Mouse (Mus musculus): Measurements from ENCODE around the gene Vpreb1.
"Not testable (repeated sequence)": the region's sequence is repeated elsewhere in the genome, so short reads cannot be mapped to it uniquely, and the experiment has no call there.

Gene Vpreb1

DNA sequence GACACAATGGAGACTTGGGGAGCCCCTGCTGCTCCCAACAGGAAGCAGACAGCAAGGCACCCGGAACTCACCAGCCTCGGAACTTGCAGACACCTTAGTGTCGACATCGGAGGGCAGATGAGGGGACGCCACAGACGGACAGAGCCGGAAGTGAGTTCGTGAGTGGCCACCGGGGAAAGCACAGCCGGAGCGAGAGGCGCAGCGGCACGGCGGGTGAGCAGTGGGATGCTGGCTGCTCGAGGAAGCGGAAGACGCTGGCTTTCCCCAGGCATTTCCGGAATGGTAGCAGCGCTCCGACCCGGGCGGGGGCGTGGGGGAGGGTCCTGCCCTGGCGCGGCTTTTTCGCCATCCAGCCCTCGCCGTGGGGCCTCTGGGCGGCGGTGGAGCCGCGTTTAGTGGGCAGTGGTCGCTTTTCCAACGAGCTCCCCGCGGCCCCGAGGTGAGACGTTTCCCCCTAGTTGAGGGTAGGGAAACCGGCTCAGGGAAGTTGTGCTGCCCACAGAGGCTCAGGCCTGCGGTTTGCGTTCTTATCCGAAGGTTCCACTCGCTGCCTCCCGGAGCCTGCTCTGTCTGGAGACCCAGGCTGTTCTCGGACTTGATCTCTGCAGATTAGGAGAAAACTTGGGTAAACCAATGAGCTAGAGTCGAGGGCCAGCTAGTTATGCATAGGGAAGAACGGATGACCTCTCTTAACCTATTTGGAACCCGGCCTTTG lies at the start of gene Vpreb1, which contains the start of gene Top3b:
Vpreb1 (minus strand) TSS at position 227 of the 715 bp plus-strand sequence.
Top3b (plus strand) TSS at position 120 of the 715 bp plus-strand sequence.
- peak; percentile 95 for DNase-seq (ENCODE audit: low read depth)

DNA sequence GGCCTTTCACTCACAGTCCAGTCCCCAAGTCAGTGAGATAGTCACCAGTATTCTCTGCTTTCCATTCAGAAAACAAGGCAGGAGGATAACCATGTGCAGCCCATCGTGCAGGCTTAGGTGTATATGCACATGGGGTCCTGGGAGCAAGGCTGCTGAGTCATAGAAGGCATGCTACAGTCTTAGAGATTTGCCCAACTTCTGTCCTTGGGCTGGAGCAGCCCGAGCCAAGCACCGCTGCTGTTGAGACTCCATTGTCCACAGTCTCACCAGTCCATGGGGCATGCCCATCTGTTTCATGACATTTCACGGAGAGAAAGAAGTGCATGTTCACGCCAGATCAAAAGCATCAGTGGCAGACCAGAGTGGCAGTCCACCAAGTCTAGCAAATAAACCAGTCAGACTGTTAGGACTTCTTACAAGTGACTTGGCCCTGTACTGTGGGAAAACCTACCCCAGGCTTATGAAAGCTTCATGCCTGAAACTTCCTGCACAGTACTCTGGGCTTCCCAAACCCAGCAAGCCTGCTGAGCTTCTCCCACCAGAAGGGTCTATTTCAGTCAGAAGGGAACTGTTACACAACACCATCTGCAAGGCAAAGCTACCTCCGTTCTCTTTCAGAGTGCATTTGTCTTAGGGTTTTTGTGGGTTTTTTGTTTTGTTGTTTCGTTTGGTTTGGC lies 47.9 kb upstream of the Vpreb1 start:
- DNase-seq (ENCODE audit: low read depth) = no peak

DNA sequence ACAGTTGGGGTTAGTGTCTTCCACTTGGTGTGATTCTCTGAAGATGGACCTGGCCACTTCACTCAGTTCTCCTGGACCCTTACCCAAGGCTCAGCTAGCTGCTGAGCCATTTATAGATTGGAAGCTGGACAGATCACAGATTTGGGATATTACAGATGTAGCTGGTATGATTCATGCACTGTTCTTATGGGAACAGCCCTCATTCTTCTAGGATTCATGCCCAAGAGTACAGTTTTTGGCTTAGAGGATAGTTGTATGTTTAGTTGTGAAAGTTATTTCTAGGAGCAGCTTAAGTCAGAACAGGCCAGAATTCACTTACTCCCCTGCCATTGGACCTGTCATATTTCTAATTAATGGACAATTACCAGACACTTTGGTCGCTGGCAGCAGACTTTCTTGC lies 42.8 kb upstream of the Vpreb1 start:
- no peak for DNase-seq (ENCODE audit: low read depth)

DNA sequence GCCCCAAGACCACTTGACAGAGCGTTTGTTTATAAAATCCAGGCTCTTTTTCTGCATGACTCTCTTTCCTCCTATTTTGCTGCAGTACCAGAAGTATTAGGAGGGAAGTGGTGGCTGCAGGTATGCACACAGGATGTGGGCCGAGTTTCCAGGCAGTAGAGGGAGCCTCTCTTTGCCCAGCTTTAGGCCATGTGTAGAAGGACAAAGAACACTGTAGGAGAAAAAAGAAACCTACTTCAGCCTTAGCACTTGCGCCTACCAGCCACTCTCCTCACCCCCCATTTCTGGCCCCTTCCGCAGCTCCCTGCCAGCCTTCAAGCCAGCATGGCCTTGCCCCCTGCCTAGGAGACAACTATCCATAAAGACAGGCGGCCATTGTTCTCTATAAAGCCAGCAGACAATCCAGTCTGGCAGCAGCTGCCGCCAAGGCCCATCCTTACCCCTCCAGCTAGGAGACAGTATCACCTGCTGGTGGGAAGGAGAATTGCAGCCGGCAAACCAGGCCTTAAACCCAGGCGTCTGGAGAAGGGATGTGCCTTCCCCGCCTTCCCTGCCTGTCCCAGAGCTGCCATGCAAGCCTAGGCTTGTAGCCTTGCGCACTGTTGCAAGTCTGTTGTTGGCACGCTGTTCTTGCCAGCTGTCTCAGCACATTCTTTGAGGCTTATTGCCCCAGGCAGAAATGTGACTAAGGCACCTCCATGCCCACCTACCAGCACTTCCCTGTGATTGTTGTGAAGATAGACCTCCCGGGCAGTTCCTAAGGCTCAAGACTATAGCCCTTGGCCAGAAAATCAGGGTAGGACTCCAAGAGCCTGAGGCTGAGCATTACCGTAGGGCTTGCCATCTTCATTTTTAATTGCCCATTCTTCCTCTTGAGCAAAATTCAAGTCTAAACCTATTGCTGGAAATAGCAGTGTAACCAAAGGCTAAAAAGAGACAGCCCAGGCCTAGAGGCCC lies 41.3 kb upstream of the Vpreb1 start:
- peak; percentile 81 for DNase-seq (ENCODE audit: low read depth)

DNA sequence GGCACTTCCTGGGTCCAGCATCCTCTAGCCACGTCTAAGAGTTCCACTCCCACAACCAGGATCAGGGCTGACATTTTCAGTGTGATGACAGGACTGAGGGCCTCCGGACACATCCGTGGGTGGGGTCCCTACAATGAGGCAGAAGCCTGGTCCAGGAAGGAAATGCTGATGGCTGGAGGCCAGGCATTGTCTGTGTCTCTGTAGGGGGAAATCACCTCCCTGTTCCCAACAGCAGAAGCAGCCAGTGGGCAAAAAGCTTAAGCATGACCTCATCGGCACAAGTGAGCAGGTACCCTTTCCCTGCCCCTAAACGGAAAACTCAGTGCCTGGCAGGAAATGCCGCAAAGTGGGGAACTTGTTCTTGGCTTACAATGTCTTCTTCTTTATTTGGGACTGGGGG lies 37.2 kb upstream of the Vpreb1 start:
- no peak for DNase-seq (ENCODE audit: low read depth)

DNA sequence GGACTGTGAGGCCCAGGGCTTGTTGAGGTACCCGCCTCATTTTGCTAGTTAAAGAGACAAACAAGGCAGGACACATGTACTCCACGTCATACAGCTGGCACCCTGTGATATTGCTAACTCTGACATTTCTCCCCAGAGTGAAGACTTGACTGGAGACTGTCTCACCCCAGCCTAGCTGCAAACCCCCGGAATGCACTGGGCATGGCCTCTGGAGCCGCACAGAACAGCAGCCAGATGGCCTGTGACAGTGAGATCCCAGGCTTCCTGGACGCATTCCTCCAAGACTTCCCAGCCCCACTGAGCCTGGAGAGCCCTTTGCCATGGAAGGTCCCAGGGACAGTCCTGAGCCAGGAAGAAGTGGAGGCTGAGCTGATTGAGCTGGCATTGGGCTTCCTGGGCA lies 32.5 kb upstream of the Vpreb1 start:
- no peak for DNase-seq (ENCODE audit: low read depth)

DNA sequence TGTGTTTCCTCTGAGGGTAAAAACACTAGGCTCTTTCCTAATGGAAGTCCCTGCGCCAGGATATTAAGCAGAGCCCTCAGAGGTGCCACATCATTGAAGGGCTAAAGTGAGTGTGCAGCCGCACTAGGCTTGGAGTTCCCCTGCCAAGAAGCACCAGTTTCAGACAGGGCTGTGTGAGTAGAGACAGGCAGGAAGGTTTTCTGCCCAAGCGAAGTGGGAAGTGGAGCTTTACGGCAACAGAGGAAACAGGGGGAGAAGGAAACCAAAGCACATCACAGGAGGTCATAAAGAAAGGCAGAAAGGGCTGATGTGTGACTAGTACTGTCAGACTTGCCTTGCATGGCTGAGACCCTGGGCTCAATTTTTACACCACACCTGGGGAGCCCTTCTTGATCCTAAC lies 31.7 kb upstream of the Vpreb1 start:
- DNase-seq (ENCODE audit: low read depth) = no peak

DNA sequence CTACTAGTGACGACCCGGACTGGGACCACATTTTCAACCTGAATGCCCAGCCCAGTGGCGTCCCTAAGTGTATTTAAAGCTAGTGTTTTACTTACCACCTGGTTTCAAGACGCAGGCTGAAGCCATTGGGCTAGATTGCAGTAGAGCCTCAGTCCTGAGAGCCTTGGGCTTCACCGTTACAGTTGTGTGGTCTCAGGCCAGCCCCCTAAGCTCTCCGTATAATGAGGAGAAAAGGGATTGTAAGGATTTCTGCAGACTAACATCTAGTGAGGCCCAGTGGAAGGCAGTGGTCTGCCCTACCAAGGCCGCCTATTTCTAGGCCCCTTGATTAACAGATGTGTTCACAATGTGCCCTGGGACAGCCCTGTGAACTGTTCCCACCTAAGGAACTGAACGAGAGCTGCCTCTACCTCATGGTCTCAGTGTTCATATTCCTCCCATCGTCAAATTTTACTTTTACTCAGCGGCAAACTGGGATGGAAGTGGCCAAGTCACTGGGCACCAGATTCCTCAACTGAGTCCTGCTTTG lies 26.5 kb upstream of the Vpreb1 start:
- DNase-seq (ENCODE audit: low read depth) = no peak

DNA sequence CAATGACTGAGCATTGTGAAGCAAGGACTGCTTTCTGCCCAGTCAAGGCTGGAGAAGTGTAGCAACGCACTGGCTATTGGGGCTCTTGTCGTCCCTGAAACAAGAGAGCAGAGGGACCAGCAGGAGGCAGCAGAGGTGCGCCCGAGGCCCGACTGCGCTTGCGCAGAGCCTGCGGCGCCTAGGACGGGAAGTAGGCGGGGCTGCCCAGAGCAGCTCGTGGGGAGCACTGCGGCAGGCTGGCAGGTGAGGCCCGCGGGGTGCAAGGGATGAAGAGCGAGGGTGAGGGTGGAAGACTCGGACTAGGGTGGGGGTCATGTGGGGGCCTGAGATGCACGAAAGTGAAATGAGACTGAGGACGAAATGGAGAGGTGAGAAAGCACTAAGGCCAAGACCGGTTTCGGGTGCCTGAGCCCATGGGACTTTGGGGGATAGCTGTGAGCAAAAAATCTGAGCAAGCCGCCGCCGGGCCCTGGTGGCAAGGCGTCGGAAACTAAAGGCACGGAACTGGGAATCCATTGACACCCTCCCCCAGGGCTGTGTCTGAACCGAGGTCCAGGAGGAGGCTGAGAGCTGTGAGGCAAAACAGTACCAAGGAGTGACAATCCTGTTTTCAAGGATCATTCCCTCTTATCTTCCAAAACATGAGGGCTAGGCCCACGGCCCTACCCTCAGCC lies 25.9 kb upstream of the Vpreb1 start, which contains the start of gene Ppm1f:
Ppm1f (plus strand) TSS at position 88 of the 674 bp plus-strand sequence.
- DNase-seq (ENCODE audit: low read depth) = peak; percentile 98

DNA sequence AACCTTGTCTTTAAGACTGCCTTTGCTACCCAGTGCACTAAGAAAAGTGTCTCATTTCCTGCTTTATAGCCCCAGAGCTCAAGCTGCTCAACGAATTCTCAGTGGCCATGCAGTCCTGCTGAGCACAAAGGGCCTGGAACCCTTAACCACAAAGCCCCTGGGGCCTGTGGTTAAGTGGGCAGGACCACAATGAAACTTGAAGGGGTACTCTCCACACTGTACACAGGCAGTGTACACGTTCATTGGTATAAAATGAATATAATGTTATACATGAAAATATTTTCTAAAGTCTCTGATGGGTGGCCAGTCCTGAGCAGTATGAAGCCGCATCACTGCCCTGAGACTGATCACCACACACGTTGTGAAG lies 25.4 kb upstream of the Vpreb1 start:
- no peak for DNase-seq (ENCODE audit: low read depth)

DNA sequence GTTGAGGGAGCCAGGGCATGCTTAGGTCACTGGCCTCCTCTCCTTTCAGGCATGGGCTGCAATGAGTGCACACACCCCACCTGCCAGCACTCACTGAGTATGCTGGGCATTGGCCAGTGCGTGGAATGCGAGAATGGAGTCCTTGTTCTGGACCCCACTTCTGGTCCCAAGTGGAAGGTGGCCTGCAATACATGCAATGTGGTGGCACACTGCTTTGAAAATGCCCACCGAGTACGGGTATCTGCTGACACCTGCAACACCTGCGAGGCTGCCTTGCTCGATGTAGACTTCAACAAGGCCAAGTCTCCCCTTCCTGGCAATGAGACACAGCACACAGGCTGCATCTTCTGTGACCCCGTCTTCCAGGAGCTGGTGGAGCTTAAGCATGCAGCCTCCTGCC lies 21.7 kb upstream of the Vpreb1 start:
- DNase-seq (ENCODE audit: low read depth) = no peak

DNA sequence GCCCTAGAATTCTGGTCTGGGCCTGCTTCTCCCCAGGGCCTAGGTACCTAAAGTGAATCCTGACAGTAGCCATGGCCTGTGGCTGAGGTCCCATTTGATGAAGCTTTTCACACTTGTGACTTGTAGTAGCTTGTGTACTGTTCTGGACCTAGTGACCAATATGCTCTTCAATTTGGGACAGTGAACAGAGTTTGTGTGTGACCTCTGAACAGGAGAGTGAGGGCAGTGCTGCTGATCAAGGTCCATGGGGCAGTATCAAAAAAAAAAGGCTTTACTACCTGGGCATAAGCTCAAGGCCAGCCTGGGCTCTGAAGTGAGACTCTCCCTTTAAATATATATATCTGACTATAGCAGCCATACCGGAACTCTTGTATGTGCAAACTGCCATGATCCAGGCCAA lies 17.7 kb upstream of the Vpreb1 start:
- DNase-seq (ENCODE audit: low read depth) = no peak

DNA sequence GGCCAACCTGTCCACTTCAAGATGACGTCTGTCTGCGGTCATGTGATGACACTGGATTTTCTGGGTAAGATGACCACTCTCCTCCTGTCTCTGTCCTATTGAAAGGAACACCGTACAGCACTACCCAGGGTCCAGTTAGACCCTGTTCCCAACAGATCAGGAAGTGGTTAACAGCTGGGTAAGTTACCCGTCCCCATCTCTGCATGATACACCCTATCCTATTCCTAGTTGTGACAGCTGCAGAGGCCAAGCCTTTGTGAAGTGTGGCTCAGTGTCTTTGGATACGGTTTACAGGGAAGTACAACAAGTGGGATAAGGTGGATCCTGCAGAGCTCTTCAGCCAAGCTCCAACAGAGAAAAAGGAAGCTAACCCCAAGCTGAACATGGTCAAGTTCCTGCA lies 8.4 kb upstream of the Vpreb1 start:
- no peak for DNase-seq (ENCODE audit: low read depth)

DNA sequence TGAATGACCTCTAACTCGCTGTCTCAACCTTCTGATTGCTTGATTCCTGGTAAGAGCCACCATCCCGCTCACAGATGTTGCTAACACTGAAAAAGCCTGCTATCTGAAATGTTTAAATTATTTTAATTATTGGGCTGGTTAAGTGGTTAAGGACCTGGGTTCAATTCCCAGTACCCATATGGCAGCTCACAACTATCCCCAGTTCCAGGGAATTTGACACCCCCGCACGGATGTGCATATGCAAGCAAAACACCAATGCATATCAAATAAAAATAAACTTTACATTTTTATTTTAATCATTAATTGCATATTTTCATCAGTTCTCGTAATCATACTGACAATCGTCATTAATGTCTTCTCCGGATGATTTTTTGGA lies 414 bp downstream of the Vpreb1 start:
- no peak for DNase-seq (ENCODE audit: low read depth)

DNA sequence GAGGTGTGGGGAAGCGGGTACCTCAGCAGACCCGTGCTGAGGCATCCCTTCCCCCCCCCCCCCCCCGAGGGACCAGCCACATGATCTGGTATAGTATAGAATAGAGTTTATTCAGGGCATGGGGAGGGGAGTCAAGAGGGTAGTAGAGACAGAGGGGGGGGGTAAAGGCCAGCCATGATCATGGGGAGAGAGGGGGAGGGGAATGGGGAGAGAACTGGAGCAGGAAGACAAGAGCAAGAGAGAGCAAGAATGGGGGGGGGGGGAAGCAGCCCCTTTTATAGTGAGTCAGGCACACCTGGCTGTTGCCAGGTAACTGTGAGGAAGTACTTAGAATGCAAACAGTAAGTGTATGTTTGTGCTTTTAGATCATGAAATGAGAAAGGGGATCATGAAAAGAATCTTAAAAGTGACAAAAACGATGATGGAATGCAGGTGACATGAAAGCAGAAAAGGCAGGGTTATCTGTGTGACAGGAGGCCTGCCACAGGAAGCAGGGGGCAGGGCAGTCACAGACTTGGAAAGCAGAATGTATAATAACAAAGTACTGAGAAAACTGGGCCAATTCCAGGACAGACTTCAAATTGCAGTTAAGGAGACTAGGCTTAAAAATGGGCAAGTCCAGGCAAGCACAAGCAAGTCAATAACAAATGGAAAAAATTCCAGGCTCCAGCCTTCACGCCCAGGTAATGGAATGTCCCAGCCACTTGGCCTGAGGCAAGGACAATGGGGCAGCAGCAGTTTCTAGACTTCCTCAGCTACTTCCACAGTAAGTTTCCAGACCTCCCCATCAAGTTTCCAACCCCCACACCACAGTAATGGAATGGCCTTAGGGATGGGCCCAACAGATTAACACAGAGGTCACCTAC lies 4.7 kb downstream of the Vpreb1 start:
- DNase-seq (ENCODE audit: low read depth) = peak; percentile 70

DNA sequence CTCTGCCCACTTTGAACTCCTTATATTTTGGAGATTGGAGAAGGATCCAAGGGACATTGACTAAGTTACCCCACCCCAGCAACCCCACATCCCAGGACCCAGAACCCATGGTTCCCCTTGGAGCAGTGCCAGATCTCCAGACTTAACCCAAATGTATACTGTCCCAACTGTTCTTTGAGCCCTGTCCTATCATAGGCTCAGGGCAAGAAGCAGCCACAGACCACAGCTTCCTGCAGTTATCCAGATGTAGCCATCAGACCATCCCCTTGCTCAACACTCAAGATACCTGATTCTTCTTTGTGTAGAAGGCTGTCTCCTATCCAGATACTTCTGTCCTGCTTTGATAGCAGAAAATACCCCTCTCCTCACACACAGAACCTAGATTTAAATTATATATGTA lies 5.4 kb downstream of the Vpreb1 start:
- DNase-seq (ENCODE audit: low read depth) = peak; percentile 28

DNA sequence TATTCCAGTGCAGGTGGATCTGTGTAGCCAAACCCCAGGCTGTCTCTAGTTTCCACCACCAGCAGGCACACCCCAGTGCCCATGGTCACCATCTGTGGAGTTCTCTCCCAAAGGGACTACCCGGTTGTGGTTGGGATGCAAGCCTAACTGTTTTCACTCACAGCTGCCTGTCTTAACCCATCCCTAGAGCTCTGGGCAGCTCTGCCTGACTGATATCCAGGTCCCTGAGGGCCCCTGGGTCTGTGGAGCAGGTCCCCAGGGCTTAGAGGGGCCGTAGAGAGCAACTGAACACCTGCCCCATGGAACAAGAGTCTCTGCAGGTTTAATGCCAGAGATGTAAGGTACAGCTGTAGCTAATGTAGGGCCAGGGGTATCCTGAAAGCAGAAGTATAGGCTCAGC lies 6.7 kb downstream of the Vpreb1 start, which contains the start of gene Igll1:
Igll1 (minus strand) TSS at position 8 of the 400 bp plus-strand sequence.
- DNase-seq (ENCODE audit: low read depth) = no peak

DNA sequence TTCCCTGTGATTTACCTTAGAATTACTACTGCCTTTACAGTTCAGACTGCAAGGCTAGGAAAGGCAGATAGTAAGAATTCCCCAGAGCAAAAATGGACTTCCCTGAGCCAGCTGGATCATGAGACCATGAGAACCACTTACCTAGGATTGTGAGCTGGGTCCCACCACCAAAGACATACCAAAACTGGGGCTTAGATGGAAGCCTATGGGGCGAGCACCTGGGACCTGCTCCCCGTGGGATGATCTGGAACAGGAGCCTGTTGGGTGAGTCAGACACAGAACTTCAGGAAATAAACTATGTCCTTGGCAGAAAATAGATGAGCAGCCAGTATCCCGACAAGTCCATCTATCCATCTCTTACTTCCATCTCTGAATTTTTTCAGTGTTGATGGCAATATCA lies 8.4 kb downstream of the Vpreb1 start:
- DNase-seq (ENCODE audit: low read depth) = no peak

DNA sequence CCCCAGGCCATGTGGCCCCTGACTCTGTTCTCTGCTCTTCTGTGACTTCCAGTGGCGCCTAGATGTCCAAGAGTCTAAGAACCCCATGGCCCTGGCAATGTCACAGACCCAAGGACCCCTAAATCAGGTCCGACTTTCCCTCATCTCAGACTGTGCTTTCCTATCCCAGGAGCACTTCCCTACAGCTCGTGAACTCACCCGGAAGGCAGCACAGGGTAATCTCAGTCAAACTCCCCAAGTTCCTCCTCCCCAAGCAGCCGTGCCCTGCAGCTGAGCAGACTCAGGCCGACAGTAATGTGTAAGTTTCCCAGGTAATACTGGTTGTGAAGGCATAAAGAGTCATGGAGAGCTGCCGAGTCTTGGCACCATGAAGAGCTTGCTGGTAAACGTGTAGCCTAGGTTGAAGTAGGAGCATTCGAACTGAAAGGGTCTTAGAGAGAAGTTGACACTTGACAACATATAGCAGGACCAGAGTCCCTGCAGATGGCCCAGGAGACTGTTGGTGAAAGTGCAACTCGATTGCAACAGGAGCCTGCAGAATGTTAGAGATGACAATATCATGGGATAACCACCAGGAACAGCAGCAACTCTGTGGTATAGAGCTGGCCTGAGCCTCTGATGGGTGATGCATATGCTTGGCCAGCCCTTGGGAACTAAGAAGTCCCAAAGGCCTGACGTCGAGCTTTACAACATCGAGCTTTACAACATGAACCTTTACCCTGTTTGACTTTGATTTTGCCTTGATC lies 13.7 kb downstream of the Vpreb1 start:
- DNase-seq (ENCODE audit: low read depth) = no peak

DNA sequence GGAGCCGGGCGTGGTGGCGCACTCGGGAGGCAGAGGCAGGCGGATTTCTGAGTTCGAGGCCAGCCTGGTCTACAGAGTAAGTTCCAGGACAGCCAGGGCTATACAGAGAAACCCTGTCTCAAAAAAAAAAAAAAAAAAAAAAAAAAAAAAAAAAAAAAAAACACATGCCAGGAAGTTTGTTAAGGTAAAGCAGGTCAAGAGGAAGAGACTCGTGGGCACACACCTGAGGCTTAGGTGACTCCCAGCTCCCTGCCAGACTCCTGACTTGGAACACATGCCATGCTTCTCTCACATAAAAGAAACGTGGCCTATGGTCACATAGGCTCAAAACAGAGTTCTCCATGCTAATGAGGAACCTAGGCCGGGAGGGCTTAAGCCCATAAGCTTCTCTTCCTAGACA lies 14.6 kb downstream of the Vpreb1 start:
- DNase-seq (ENCODE audit: low read depth) = not testable (repeated sequence)

Measured in naive thymus-derived CD4-positive, alpha-beta T cell, adult 2 months (primary cell).